Mouse (Mus musculus) cortical plate, adult 2 months (tissue): ENCODE measurements at regions not wholly inside any gene's neighbourhood (a gene's known extent, or its start where the extent isn't known, plus 50 kb on each side); places are given as distances from the start of the nearest gene placed in this dataset.

Experiments used
- H3K27ac ChIP-seq: fragments of 200-500 bp; 2 replicates; pipeline ENCODE4 v1.5.1; 2012; ENCODE audit warnings: low read length, control low read depth, inconsistent platforms; ENCODE audit not compliant: insufficient read depth
- H3K4me1 ChIP-seq: fragments of 200-500 bp; 2 replicates; pipeline ENCODE4 v1.6.1; 2011; ENCODE audit warnings: low read length; ENCODE audit not compliant: control insufficient read depth, insufficient read depth
- H3K4me3 ChIP-seq: fragments of 200-500 bp; 2 replicates; pipeline ENCODE4 v1.5.1; 2011; ENCODE audit warnings: mild to moderate bottlenecking, low read length, control low read depth; ENCODE audit not compliant: insufficient read depth
- CTCF ChIP-seq: fragments of 200-500 bp; IDR thresholded peaks from 2 replicates; pipeline ENCODE4 v1.5.1; 2011; ENCODE audit warnings: mild to moderate bottlenecking, control low read depth, low read length; ENCODE audit not compliant: insufficient read depth; ENCODE audit errors: extremely low read depth
- POLR2A ChIP-seq: fragments of 200-500 bp; IDR thresholded peaks from 2 replicates; pipeline ENCODE4 v1.6.1; 2011; ENCODE audit warnings: mild to moderate bottlenecking, low read length, control low read depth; ENCODE audit not compliant: insufficient read depth; ENCODE audit errors: extremely low read depth

DNA sequence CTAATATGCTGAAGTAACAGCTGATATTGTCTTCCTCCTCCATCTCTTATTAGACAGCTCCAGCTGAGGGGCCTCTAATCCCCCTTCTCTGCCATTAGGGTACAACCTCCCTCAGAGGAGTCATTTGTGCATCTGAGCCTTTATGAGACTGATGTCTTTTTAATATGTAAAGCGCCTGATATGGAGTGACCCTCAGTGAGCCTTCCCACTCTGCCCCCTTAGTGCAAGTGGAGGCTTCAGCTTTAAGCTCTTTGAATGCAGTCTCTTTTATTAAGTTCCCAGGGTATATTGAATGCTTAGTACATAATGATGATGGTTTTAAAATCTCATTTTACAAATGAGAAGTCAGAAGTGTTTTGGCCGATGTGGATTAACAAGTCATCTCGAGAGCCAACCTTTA, 191.5 kb downstream of the Otol1 start:
- TF ChIP-seq CTCF (no peak), POLR2A (no peak)
- peaks cover 1% of the 10 kb centered on the region; the same call in 1 of the 2 replicates for H3K4me1 ChIP-seq

DNA sequence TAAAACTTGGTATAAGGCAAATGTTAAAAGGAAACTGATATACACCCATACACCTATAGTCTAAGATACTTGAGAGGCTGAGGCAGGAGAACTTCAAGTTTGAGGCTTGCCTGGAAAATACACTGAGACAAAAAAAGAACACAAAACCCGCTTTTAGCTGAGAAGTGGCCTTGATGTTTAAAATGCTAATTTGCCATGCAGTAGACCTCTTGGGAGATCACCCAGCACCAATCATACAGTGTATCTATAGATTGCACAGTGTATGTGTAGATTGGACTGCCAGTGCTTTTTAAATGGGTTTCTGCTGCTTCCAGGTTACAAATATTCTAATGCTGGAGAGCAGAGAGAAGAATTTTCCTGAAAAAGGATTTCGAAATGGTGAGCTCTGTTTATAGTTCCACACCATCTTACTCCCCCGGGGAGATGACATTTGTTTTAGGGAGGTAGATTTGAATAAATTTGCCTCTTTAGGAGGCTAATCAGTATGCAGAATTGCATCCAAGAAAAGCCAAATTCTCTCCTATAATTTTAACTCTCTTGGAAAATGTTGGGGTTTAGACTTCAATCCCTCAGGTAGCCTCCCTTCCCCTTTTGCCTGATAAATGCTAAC, 194.0 kb downstream of the Otol1 start:
- TF ChIP-seq CTCF (no peak), POLR2A (no peak)
- peaks cover 1% of the 10 kb centered on the region; the same call in 1 of the 2 replicates for H3K4me1 ChIP-seq
- no peak overlapping the region for H3K4me3 ChIP-seq
- peak overlapping the region; percentile 46; the same call in 1 of the 2 replicates for H3K27ac ChIP-seq

More for the DNA sequence above, 191.5 kb downstream of the Otol1 start:
- H3K4me3 ChIP-seq: no peak overlapping the region
- H3K27ac ChIP-seq: no peak overlapping the region

DNA sequence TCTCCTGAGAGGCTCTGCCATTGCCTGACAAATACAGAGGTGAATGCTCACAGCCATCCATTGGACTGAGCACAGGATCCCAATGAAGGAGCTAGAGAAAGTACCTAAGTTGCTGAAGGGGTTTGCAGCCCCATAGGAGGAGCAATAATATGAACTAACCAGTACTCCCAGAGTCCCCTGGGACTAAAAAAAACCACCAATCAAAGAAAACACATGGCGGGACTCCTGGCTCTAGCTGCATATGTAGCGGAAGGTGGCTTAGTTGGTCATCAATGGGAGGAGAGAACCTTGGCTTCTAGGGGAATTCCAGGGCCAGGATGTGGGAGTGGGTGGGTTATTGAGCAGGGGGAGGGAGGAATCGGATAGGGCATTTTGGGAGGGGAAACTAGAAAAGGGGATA, 207.8 kb downstream of the Otol1 start:
- H3K4me3 ChIP-seq: no peak overlapping the region
- TF ChIP-seq CTCF: no peak
- no peak for TF ChIP-seq POLR2A
- no peak overlapping the region for H3K27ac ChIP-seq
- no peaks in the 10 kb centered on the region for H3K4me1 ChIP-seq

DNA sequence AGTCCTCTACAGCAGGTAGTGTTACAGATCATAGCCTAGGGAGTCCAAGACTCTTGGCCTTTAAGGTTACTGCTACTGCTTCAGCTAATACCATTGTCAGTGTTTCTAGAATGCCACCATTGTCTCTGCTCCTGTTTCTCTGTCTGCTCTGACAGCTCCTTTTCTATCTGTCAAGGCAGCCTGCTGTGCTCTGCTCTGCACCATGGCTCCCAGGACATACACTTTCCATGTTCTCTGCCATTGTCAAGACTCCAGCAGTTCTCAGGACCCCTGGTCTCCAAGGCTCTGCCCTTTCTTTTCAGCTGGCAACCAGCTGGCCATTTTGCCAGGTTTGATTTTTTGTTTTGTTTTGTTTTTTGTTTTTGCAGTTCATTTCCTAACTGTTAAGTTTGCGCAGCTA, 208.7 kb downstream of the Otol1 start:
- no peak overlapping the region for H3K27ac ChIP-seq
- TF ChIP-seq POLR2A (no peak), CTCF (no peak)
- H3K4me3 ChIP-seq: no peak overlapping the region
- no peaks in the 10 kb centered on the region for H3K4me1 ChIP-seq

DNA sequence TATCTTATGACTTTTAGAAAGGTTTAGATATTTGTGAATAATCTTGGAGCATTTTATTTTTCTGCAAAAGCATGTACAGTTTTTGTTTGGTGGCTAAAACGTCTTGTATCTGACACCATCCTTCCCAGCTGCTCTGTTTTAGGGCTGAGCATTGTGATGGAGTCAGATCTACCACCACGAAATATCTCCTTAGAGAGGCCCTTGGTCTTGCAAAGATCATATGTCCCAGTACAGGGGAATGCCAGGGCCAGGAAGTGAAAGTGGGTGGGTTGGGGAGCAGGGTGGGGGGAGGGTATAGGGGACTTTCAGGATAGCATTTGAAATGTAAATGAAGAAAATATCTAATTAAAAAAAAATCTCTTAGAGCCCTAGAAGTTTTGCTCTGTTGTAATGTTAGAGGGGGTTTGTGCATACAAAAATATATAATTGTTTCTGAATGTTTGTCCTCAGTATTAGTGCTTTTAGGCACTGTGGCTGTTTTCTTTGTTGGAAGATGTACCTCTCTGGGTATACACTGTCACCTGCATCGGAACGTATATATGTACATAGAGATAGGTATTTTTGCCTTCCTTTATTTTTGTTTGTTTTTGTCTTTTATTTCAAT, 211.4 kb downstream of the Otol1 start:
- no peak for TF ChIP-seq CTCF
- no peak for TF ChIP-seq POLR2A
- H3K4me1 ChIP-seq: no peaks in the 10 kb centered on the region; the same call in 1 of the 2 replicates
- H3K4me3 ChIP-seq: no peak overlapping the region
- H3K27ac ChIP-seq: no peak overlapping the region

- Histone ChIP-seq H3K27ac (no peak overlapping the region), H3K4me1 (no peaks in the 10 kb centered on the region; the same call in 1 of the 2 replicates), H3K4me3 (no peak overlapping the region)
- TF ChIP-seq POLR2A (no peak), CTCF (no peak)
Observed at GRCm38 (mm10) chr3:70223443-70224065, 216.1 kb downstream of the Otol1 start.

DNA sequence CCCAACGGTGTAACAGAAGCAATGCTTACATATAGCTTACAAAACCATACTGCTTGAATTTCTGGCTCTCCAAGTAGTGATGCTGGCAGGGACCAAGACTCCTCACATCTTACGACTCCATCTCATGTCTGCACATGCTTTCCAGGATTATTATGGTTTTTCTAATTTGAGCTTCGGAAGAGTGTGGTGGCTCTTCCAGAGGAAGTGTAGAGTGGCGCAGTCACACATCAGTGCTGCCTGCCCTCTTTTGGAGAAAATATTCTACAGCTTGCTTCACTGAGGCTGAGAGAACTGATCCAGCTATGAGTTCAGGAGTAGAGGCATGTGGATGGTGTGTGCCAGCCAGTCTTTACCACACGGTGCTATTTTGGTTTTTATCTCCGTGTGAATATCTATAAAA, 217.4 kb downstream of the Otol1 start:
- TF ChIP-seq CTCF (no peak), POLR2A (no peak)

DNA sequence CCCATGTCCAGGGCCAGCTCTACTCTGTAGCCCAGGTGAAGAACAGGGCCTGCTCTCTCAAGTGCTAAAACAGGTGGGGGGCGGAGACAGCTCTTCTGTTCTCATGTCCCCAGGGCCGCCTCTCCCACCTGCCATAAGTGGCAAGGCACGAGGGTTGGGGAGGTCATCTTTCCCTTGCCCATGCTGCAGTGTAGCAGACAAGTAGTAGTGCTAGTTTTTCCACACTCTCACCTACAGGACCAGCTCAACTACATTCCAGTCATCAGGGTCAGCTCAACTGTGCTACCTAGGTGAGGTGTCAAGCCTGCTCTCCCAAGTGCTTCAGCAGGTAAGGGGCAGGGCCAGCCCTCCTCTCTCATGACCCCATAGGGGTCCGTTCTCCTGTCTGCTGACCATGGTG, 219.8 kb downstream of the Otol1 start:
- no peak overlapping the region for H3K4me3 ChIP-seq
- H3K4me1 ChIP-seq: no peaks in the 10 kb centered on the region; the same call in 1 of the 2 replicates
- no peak overlapping the region for H3K27ac ChIP-seq
- TF ChIP-seq CTCF: no peak
- no peak for TF ChIP-seq POLR2A

More for the DNA sequence above, 217.4 kb downstream of the Otol1 start:
- Histone ChIP-seq H3K27ac (no peak overlapping the region), H3K4me3 (no peak overlapping the region), H3K4me1 (no peaks in the 10 kb centered on the region; the same call in 1 of the 2 replicates)

GRCm38 (mm10) chr3:70248655-70249054, 241.2 kb downstream of the Otol1 start:
- TF ChIP-seq CTCF (no peak), POLR2A (no peak)
- Histone ChIP-seq H3K4me1 (no peaks in the 10 kb centered on the region), H3K4me3 (no peak overlapping the region), H3K27ac (no peak overlapping the region)

DNA sequence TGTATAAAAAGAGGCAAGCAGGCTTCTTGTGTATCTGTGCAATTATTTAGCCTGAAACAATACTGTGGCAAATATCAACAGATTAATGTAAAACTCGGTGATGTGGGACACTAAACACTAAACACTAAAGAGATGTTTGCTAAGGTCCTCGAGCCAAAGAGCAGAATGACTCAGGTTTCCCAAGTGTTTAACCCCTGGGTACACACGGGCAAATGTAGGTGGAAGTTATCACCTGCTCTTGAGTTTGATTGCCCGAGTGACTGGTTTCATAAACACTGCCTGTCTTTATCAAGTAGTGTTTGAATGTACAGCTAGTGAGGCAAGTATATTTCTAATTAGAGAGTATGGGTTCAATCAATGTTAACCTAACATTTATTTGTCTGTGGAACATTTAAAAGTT, 242.5 kb downstream of the Otol1 start:
- no peaks in the 10 kb centered on the region for H3K4me1 ChIP-seq
- H3K4me3 ChIP-seq: no peak overlapping the region
- no peak overlapping the region for H3K27ac ChIP-seq
- TF ChIP-seq POLR2A (no peak), CTCF (no peak)

- no peak for TF ChIP-seq POLR2A
- no peak overlapping the region for H3K27ac ChIP-seq
- no peaks in the 10 kb centered on the region for H3K4me1 ChIP-seq
- no peak overlapping the region for H3K4me3 ChIP-seq
Observed at GRCm38 (mm10) chr3:70250733-70251132, 243.3 kb downstream of the Otol1 start.
